Mouse (Mus musculus): Measurements from ENCODE around the gene Zfp36l1. TPM values are rescaled to one million over a fixed set of nuclear protein-coding genes. Genes with fewer than 3 reads are reported as not detected.
A peak's percentile ranks its signal among the peaks of the same experiment; 100 is the strongest.

Gene Zfp36l1
- total and polyA plus RNA-seq, 3 experiments = 65.0 to 79.4 (median 74.4) TPM

DNA sequence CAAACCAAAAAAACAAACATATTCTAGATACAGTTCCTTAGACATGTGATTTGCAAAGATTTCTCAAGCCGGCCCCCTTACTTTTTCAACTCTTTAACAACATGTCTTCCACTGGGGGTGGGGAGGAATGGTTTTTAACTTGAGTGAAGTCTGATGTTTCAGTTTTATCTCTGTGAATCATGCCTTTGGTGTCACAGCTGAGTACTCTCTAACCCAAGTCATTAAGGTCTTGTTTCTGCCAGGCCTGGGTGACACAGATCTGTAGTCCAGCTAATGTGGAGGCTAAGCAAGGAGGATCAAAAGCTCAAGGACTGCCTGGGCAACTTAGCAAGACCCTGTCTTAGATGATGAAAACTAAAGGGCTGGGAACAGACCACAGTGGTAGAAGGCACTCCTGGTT is 5.8 kb upstream of the Zfp36l1 start:
- Histone ChIP-seq H3K4me1 (ENCODE audit: control insufficient read depth, insufficient read depth, low read length) (peaks cover 11% of the 10 kb centered on the region), H3K27me3 (ENCODE audit: control insufficient read depth, insufficient read depth, low read length) (no peaks in the 10 kb centered on the region), H3K9ac (ENCODE audit: low read depth, low read length) (no peak overlapping the region), H3K79me2 (replicated peaks; ENCODE audit: control insufficient read depth, insufficient read depth, low read length) (no peaks in the 10 kb centered on the region; the same call in 1 of the 2 replicates), H3K36me3 (ENCODE audit: control insufficient read depth, insufficient read depth, low read length) (peaks cover 5% of the 10 kb centered on the region), H3K27ac (no peak overlapping the region), H3K4me3 (no peak overlapping the region)
- 82% methylated on average over 1 of the region's 1 CpGs for WGBS
- intact Hi-C loops (cut with DNase I) = no loop called here
- DNase-seq = no peak
- no peak for TF ChIP-seq CTCF (IDR thresholded peaks at IDR 0.05)
- TF ChIP-seq EP300 (IDR thresholded peaks at IDR 0.05; ENCODE audit: insufficient read depth, low read depth, low read length) = no peak
- no peak for TF ChIP-seq POLR2A (IDR thresholded peaks at IDR 0.05; ENCODE audit: insufficient read depth, low read depth, low read length)

DNA sequence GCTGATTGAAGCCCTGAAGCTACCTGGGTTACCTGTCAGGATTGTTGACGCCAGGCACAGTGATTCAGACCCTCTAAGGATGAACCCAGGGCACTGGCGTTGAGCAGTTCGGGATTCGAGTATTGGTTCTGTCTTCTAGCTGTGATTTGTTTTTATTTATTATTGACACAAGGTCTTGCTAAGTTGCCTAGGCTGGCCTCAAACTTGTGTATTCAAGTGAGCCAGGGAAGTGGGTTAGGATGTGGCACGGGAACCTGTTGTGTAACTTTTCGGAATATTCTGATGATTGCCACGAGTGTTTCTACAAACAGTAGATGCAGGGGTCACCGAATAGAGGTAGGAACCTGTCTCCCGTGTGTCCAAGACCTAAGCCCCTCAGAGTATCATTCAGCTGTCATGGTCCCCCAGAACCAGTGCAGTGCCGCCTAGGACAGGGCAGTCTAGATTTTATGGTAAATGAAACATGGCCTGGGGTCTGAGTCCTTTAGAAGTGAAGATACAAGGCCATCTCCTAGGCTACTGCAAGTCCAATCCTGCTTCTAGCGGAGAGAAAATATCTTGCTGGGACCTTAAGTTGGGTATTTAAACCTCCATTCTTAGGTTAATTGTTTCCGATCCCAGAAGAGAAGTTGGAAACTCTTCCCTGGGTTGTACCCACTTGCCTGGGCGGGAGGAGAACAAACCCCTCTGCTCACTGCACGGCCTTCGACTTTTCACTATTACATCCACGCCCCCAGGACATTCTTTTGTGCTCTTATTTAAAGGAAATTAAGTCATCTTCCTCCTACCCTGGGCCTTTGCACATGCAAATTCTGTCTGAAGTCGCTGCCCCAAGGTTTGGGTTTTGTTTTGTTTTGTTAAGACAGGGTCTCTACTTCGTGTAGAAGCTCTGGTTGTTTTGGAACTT is 3.6 kb upstream of the Zfp36l1 start:
- Histone ChIP-seq H3K4me1 (ENCODE audit: control insufficient read depth, insufficient read depth, low read length) (peaks cover 5% of the 10 kb centered on the region), H3K4me3 (peak overlapping the region; percentile 90), H3K27ac (peak overlapping the region; percentile 100), H3K79me2 (replicated peaks; ENCODE audit: control insufficient read depth, insufficient read depth, low read length) (peaks cover 3% of the 10 kb centered on the region), H3K9ac (ENCODE audit: low read depth, low read length) (peak overlapping the region; percentile 95), H3K27me3 (ENCODE audit: control insufficient read depth, insufficient read depth, low read length) (no peaks in the 10 kb centered on the region), H3K36me3 (ENCODE audit: control insufficient read depth, insufficient read depth, low read length) (peaks cover under 1% of the 10 kb centered on the region)
- DNase-seq = no peak
- intact Hi-C loops (cut with DNase I) = no loop called here
- 43% methylated on average over 18 of the region's 18 CpGs for WGBS
- TF ChIP-seq POLR2A (IDR thresholded peaks at IDR 0.05; ENCODE audit: insufficient read depth, low read depth, low read length) = no peak
- TF ChIP-seq CTCF (IDR thresholded peaks at IDR 0.05) = no peak
- TF ChIP-seq EP300 (IDR thresholded peaks at IDR 0.05; ENCODE audit: insufficient read depth, low read depth, low read length) = no peak

DNA sequence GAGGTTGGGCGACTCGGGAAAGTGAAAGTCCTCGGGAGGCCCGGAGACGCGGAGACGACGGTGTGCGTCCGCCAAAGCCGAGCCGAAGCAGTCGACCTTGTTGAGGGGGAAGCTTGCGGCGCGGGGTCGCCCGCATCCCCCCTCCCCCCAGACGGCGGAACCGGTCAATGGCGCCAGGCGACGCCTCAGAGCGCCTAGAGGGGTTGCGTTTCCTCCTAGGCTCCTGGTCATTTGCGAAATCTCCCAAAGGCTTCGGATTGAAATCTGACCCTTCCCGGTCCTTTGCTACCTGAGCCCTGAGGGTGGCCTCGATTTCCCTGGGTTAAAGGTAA is 3.0 kb upstream of the Zfp36l1 start:
- Histone ChIP-seq H3K9ac (ENCODE audit: low read depth, low read length) (peak overlapping the region; percentile 95), H3K36me3 (ENCODE audit: control insufficient read depth, insufficient read depth, low read length) (no peaks in the 10 kb centered on the region; the same call in 1 of the 2 replicates), H3K27ac (peak overlapping the region; percentile 100), H3K79me2 (replicated peaks; ENCODE audit: control insufficient read depth, insufficient read depth, low read length) (peaks cover 3% of the 10 kb centered on the region), H3K4me3 (peak overlapping the region; percentile 90), H3K27me3 (ENCODE audit: control insufficient read depth, insufficient read depth, low read length) (no peaks in the 10 kb centered on the region), H3K4me1 (ENCODE audit: control insufficient read depth, insufficient read depth, low read length) (peaks cover 5% of the 10 kb centered on the region)
- no peak for TF ChIP-seq EP300 (IDR thresholded peaks at IDR 0.05; ENCODE audit: insufficient read depth, low read depth, low read length)
- peak; percentile 45; the same call in 1 of the 2 replicates for TF ChIP-seq POLR2A (IDR thresholded peaks at IDR 0.05; ENCODE audit: insufficient read depth, low read depth, low read length)
- under 1% methylated on average over 30 of the region's 30 CpGs for WGBS
- no peak for DNase-seq
- intact Hi-C loops (cut with DNase I) = no loop called here

DNA sequence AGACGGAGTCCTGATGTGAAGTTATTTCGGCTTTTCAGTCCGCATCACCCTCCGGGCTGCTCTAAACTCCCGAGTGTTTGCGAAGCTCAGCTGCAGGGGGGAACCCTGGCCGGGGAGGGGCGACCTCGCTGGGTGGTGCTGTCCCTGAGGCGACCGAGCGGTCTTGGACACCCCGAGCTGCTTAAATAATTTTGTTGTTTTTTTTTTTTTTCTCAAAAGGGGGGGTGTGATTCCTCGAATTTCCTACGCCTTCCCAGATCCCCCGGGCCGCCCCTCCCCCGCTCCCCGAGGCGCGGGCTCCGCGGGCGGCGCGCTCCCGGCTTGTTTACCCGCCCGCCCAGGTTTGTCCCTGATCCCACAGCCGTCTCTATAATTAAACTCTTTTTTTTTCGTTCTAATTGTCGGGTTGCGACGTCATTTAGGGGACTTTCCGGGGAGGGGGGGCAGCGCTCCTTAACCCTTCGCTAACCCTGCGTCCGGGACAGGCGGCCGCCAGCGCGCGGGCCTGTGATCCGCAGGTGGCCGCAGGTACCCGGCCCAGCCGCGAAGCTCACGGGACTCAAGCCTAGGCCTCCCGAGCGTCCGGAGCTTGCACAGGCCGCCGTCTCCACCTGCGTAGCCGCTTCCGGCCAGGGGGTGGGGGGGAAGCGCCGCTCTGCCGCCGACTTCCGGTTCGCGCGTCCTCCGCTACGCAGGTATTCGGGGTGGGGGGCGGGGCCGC is 2.5 kb upstream of the Zfp36l1 start:
- Histone ChIP-seq H3K4me1 (ENCODE audit: control insufficient read depth, insufficient read depth, low read length) (peaks cover 5% of the 10 kb centered on the region), H3K36me3 (ENCODE audit: control insufficient read depth, insufficient read depth, low read length) (no peaks in the 10 kb centered on the region), H3K27me3 (ENCODE audit: control insufficient read depth, insufficient read depth, low read length) (no peaks in the 10 kb centered on the region), H3K4me3 (peak overlapping the region; percentile 90), H3K27ac (peak overlapping the region; percentile 100), H3K9ac (ENCODE audit: low read depth, low read length) (peak overlapping the region; percentile 95), H3K79me2 (replicated peaks; ENCODE audit: control insufficient read depth, insufficient read depth, low read length) (peaks cover 3% of the 10 kb centered on the region)
- under 1% methylated on average over 69 of the region's 71 CpGs for WGBS
- TF ChIP-seq EP300 (IDR thresholded peaks at IDR 0.05; ENCODE audit: insufficient read depth, low read depth, low read length) = no peak
- peak; percentile 71 for TF ChIP-seq POLR2A (IDR thresholded peaks at IDR 0.05; ENCODE audit: insufficient read depth, low read depth, low read length)
- peak; percentile 88 to 92 for DNase-seq
- intact Hi-C loops (cut with DNase I) = no loop called here

DNA sequence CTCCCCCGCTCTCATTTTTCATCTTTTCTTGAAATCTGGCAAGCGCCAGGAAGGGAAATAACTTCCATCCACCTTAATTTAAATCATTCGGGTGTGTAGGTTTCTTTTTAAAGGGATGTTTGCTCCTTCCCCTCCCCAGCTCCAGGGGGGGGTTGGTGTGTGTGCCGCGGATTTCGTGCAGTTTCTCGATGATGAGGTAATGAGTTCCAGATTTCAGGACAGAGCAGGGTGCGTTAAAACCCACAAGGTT is 2.0 kb upstream of the Zfp36l1 start:
- Histone ChIP-seq H3K79me2 (replicated peaks; ENCODE audit: control insufficient read depth, insufficient read depth, low read length) (peaks cover 3% of the 10 kb centered on the region), H3K9ac (ENCODE audit: low read depth, low read length) (peak overlapping the region; percentile 95), H3K4me3 (peak overlapping the region; percentile 90), H3K4me1 (ENCODE audit: control insufficient read depth, insufficient read depth, low read length) (peaks cover 5% of the 10 kb centered on the region), H3K27ac (peak overlapping the region; percentile 100), H3K27me3 (ENCODE audit: control insufficient read depth, insufficient read depth, low read length) (no peaks in the 10 kb centered on the region), H3K36me3 (ENCODE audit: control insufficient read depth, insufficient read depth, low read length) (no peaks in the 10 kb centered on the region)
- WGBS = under 1% methylated on average over 8 of the region's 8 CpGs
- intact Hi-C loops (cut with DNase I) = loop anchor here (5.0 kb wide), 3 partner anchors 173 to 323 kb away; no protein-coding TSS in a partner anchor
- no peak for DNase-seq
- TF ChIP-seq CTCF (IDR thresholded peaks at IDR 0.05) (no peak), EP300 (IDR thresholded peaks at IDR 0.05; ENCODE audit: insufficient read depth, low read depth, low read length) (no peak), POLR2A (IDR thresholded peaks at IDR 0.05; ENCODE audit: insufficient read depth, low read depth, low read length) (no peak)

Data from heart, adult 2 months (tissue).